Comparison of ENCODE assay signal across 23 mouse cellular contexts in genomic region chr3:116284735-116285134, GRCm38 (mm10). TPM values are rescaled to one million over a fixed set of nuclear protein-coding genes. Genes with fewer than 3 reads are reported as not detected.
DNase-seq lines count a peak whose midpoint lies in the region; ATAC-seq and TF ChIP-seq lines count a peak whose summit lies in the region.
"Had no signal": no experiment of that assay in that cellular context is flagged by ENCODE, and none has a peak within 500 bp of the region (broad histone marks: within the 10 kb centered on the region; RNA-seq: fewer than 3 reads in every experiment).

No protein-coding gene starts in this region.

- H3K4me1 ChIP-seq in embryonic facial prominence, embryonic 12.5 days, result no peaks in the 10 kb centered on the region
- H3K4me1 ChIP-seq in embryonic facial prominence, embryonic 10.5 days, result no peaks in the 10 kb centered on the region
- H3K4me1 ChIP-seq in heart, embryonic 11.5 days (ENCODE audit: control insufficient read depth, insufficient read depth, low read length), result no peaks in the 10 kb centered on the region; the same call in 1 of the 2 replicates
- H3K4me1 ChIP-seq in stomach, embryonic 15.5 days, result no peaks in the 10 kb centered on the region
- H3K4me1 ChIP-seq in stomach, postnatal 0 days (replicated peaks; ENCODE audit: control insufficient read depth, insufficient read depth), result no peaks in the 10 kb centered on the region
- no peaks in the 10 kb centered on the region for H3K4me1 ChIP-seq in stomach, embryonic 16.5 days (ENCODE audit: control insufficient read depth, insufficient read depth, low read length)

- H3K4me3 ChIP-seq in embryonic facial prominence, embryonic 12.5 days, result no peak overlapping the region
- H3K4me3 ChIP-seq in embryonic facial prominence, embryonic 10.5 days, result no peak overlapping the region
- no peak overlapping the region for H3K4me3 ChIP-seq in heart, embryonic 11.5 days (ENCODE audit: low read depth, low read length)
- no peak overlapping the region for H3K4me3 ChIP-seq in stomach, embryonic 15.5 days (replicated peaks)
- H3K4me3 ChIP-seq in stomach, postnatal 0 days (ENCODE audit: low read depth, low read length), result no peak overlapping the region
- H3K4me3 ChIP-seq in stomach, embryonic 16.5 days (replicated peaks; ENCODE audit: low read length), result no peak overlapping the region

- H3K4me2 ChIP-seq in embryonic facial prominence, embryonic 12.5 days (replicated peaks), result no peak overlapping the region
- H3K4me2 ChIP-seq in heart, embryonic 11.5 days, result no peak overlapping the region
- H3K4me2 ChIP-seq in stomach, embryonic 15.5 days, result no peak overlapping the region
- no peak overlapping the region for H3K4me2 ChIP-seq in stomach, postnatal 0 days (replicated peaks; ENCODE audit: low read depth)
- H3K4me2 ChIP-seq in stomach, embryonic 16.5 days (ENCODE audit: low read depth, low read length), result no peak overlapping the region

- no peak overlapping the region for H3K27ac ChIP-seq in embryonic facial prominence, embryonic 12.5 days
- H3K27ac ChIP-seq in embryonic facial prominence, embryonic 10.5 days (replicated peaks), result no peak overlapping the region
- no peak overlapping the region for H3K27ac ChIP-seq in heart, embryonic 11.5 days (ENCODE audit: low read depth, low read length)
- 0 out of 2 replicates have a peak overlapping the region, but pooled peaks have one; percentile 44 for H3K27ac ChIP-seq in stomach, embryonic 15.5 days
- H3K27ac ChIP-seq in stomach, postnatal 0 days (replicated peaks), result no peak overlapping the region
- peak overlapping the region; percentile 51; the same call in 1 of the 2 replicates for H3K27ac ChIP-seq in stomach, embryonic 16.5 days (ENCODE audit: low read length)

- 93% methylated on average over 4 of the region's 4 CpGs for WGBS in embryonic facial prominence, embryonic 12.5 days
- 93% methylated on average over 4 of the region's 4 CpGs for WGBS in embryonic facial prominence, embryonic 10.5 days
- 91% methylated on average over 4 of the region's 4 CpGs for WGBS in heart, embryonic 11.5 days (ENCODE audit: insufficient replicate concordance)
- 97% methylated on average over 4 of the region's 4 CpGs for WGBS in stomach, embryonic 15.5 days
- 94% methylated on average over 4 of the region's 4 CpGs for WGBS in stomach, postnatal 0 days
- WGBS in stomach, embryonic 16.5 days, result 94% methylated on average over 4 of the region's 4 CpGs

- TF ChIP-seq CTCF in stomach, postnatal 0 days (IDR thresholded peaks at IDR 0.05; ENCODE audit: low read depth), result no peak

- H3K36me3 ChIP-seq in embryonic facial prominence, embryonic 12.5 days, result peaks cover 9% of the 10 kb centered on the region; the same call in 1 of the 2 replicates
- peaks cover 37% of the 10 kb centered on the region for H3K36me3 ChIP-seq in embryonic facial prominence, embryonic 10.5 days (replicated peaks)
- H3K36me3 ChIP-seq in heart, embryonic 11.5 days (ENCODE audit: control insufficient read depth, insufficient read depth, low read length), result no peaks in the 10 kb centered on the region
- H3K36me3 ChIP-seq in stomach, embryonic 15.5 days, result no peaks in the 10 kb centered on the region; the same call in 1 of the 2 replicates
- no peaks in the 10 kb centered on the region for H3K36me3 ChIP-seq in stomach, postnatal 0 days (ENCODE audit: control insufficient read depth, insufficient read depth, low read length)
- peaks cover 3% of the 10 kb centered on the region; the same call in 1 of the 2 replicates for H3K36me3 ChIP-seq in stomach, embryonic 16.5 days (ENCODE audit: control insufficient read depth, insufficient read depth, low read length)

- H3K27me3 ChIP-seq in embryonic facial prominence, embryonic 12.5 days, result no peaks in the 10 kb centered on the region
- H3K27me3 ChIP-seq in embryonic facial prominence, embryonic 10.5 days (replicated peaks; ENCODE audit: low read depth, poor library complexity, severe bottlenecking), result no peaks in the 10 kb centered on the region
- no peaks in the 10 kb centered on the region for H3K27me3 ChIP-seq in heart, embryonic 11.5 days (ENCODE audit: control insufficient read depth, insufficient read depth, low read length)
- H3K27me3 ChIP-seq in stomach, embryonic 15.5 days (replicated peaks), result no peaks in the 10 kb centered on the region
- no peaks in the 10 kb centered on the region for H3K27me3 ChIP-seq in stomach, postnatal 0 days (ENCODE audit: control insufficient read depth, insufficient read depth, low read length)
- no peaks in the 10 kb centered on the region for H3K27me3 ChIP-seq in stomach, embryonic 16.5 days (ENCODE audit: control insufficient read depth, insufficient read depth, low read length)
- H3K27me3 ChIP-seq: CH12.LX, Patski had no signal

- no peak overlapping the region for H3K9ac ChIP-seq in embryonic facial prominence, embryonic 12.5 days
- no peak overlapping the region for H3K9ac ChIP-seq in heart, embryonic 11.5 days (ENCODE audit: low read depth, low read length)
- H3K9ac ChIP-seq in stomach, embryonic 15.5 days, result no peak overlapping the region
- no peak overlapping the region for H3K9ac ChIP-seq in stomach, postnatal 0 days (ENCODE audit: low read length)
- H3K9ac ChIP-seq in stomach, embryonic 16.5 days (ENCODE audit: low read length), result no peak overlapping the region

- 0 out of 2 replicates have a peak, but pooled peaks have one; percentile 52 for ATAC-seq in embryonic facial prominence, embryonic 12.5 days (ENCODE audit: insufficient number of reproducible peaks, insufficient read depth, low FRiP score, low TSS enrichment)
- no peak for ATAC-seq in heart, embryonic 11.5 days (replicated peaks; ENCODE audit: insufficient number of reproducible peaks, low FRiP score, low TSS enrichment)
- ATAC-seq in stomach, embryonic 15.5 days (ENCODE audit: insufficient read depth, low FRiP score, low read depth), result no peak
- ATAC-seq in stomach, postnatal 0 days (ENCODE audit: low FRiP score, low TSS enrichment), result no peak
- no peak; the same call in 1 of the 2 replicates for ATAC-seq in stomach, embryonic 16.5 days (ENCODE audit: insufficient read depth, low FRiP score)
- ATAC-seq: activated CD4-positive, CD25-positive, alpha-beta regulatory T cell, adult 4 months; CD4-positive, CD25-positive, alpha-beta regulatory T cell, adult 4 months; Patski had no signal

- no peak for DNase-seq in embryonic facial prominence, embryonic 10.5 days (ENCODE audit: low spot score)
- DNase-seq in heart, adult 11 months, result peak; percentile 74
- no peak for DNase-seq in stomach, postnatal 0 days (ENCODE audit: low spot score)
- DNase-seq in embryo, embryonic 9.5 days (ENCODE audit: extremely low spot score), result no peak
- DNase-seq: adrenal gland, adult 2 months; adrenal gland, adult 8-10 months; adrenal gland, postnatal 10 days; adrenal gland, postnatal 14 days; adrenal gland, postnatal 25 days; adrenal gland, postnatal 36 days; B cell, adult 2 months; cerebellum, adult 11 months; cerebellum, adult 11-12 months had no signal

- H3K9me3 ChIP-seq in embryonic facial prominence, embryonic 12.5 days, result no peaks in the 10 kb centered on the region
- H3K9me3 ChIP-seq in embryonic facial prominence, embryonic 10.5 days, result no peaks in the 10 kb centered on the region
- no peaks in the 10 kb centered on the region for H3K9me3 ChIP-seq in heart, embryonic 11.5 days (replicated peaks; ENCODE audit: control insufficient read depth, low read length)
- H3K9me3 ChIP-seq in stomach, embryonic 15.5 days, result no peaks in the 10 kb centered on the region
- no peaks in the 10 kb centered on the region for H3K9me3 ChIP-seq in stomach, postnatal 0 days (ENCODE audit: control insufficient read depth, low read length)
- H3K9me3 ChIP-seq in stomach, embryonic 16.5 days (replicated peaks; ENCODE audit: control insufficient read depth, low read length), result no peaks in the 10 kb centered on the region
- H3K9me3 ChIP-seq: G1E had no signal

- TF ChIP-seq EP300 in stomach, postnatal 0 days (optimal IDR thresholded peaks at IDR 0.05), result no peak

RNA-seq across cellular contexts. Expression of gene Gpr88, which starts 31.4 kb away (rescaled TPM):
- polyA plus RNA-seq in embryonic facial prominence, embryonic 12.5 days (2016; fragmentation: Nextera tagmentation; extraction: Ambion mirVana), result 0.91 and 1.2 TPM in 2 replicates
- 0.52 TPM in 1 of 2 replicates, not detected in the other for polyA plus RNA-seq in embryonic facial prominence, embryonic 10.5 days (2016; fragmentation: Nextera tagmentation; extraction: Ambion mirVana)
- polyA plus RNA-seq in heart, embryonic 11.5 days (2014; fragmentation: Nextera tagmentation; extraction: Ambion mirVana), result 0.11 and 0.34 TPM in 2 replicates
- 2.0 and 2.1 TPM in 2 replicates for polyA plus RNA-seq in stomach, embryonic 15.5 days (2015; fragmentation: Nextera tagmentation; extraction: Ambion mirVana)
- 1.1 and 1.4 TPM in 2 replicates for polyA plus RNA-seq in stomach, postnatal 0 days (2015; fragmentation: Nextera tagmentation; extraction: Ambion mirVana)
- polyA plus RNA-seq in stomach, embryonic 16.5 days (2015; fragmentation: Nextera tagmentation; extraction: Ambion mirVana), result 0.94 and 1.3 TPM in 2 replicates
- polyA plus RNA-seq: activated CD4-positive, CD25-positive, alpha-beta regulatory T cell, adult 4 months; C2C12; CD4-positive, CD25-positive, alpha-beta regulatory T cell, adult 4 months; G1E had no signal

Comparison
In these comparisons a context has a peak if more than half of its experiments do, and no peak if none do; other contexts are left out.
1. H3K27ac ChIP-seq: peak in stomach, embryonic 15.5 days (single experiment) and stomach, embryonic 16.5 days (single experiment); none in embryonic facial prominence, embryonic 12.5 days (single experiment), embryonic facial prominence, embryonic 10.5 days (single experiment), heart, embryonic 11.5 days (single experiment) and stomach, postnatal 0 days (single experiment).